Mouse (Mus musculus): ENCODE measurements around the gene Aldh3b1. TPM values are rescaled to one million over a fixed set of nuclear protein-coding genes. Genes with fewer than 3 reads are reported as not detected.

Gene Aldh3b1
- total and polyA plus RNA-seq, 3 experiments, result 26.6 to 188 (median 136) TPM

DNA sequence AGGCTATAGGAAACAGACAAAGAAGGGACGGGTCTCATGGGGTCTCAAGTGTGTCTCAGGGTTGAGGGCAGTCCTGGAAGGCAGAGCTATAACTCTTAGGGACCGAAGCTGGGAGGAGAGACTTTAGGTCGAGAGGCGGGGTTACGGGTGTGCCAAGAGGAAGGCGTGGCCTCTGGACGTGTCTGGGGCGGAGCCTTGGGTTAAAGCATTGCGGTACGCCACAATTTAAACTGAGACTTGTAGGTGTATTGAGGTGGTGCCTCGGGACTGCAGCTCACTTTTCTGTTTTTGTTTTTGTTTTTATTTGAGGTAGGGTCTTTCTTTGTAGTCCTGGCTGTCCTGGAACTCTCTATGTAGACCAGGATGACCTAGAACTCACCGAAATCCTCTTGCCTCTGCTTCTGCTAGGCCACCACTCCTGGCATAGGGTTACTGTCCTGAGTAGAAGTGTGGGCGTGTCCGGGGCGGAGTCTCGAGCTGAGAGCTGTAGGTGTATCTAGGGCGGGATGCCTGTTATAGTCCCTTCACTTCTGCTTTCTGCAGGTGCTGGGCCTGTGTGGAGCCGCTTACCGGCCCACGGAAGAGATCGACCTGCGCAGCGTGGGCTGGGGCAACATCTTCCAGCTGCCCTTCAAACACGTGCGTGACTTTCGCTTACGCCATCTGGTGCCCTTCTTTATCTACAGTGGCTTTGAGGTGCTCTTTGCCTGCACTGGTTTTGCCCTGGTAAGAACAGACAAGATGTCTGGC, 13.6 kb upstream of the Aldh3b1 start:
- DNase-seq, result no peak

DNA sequence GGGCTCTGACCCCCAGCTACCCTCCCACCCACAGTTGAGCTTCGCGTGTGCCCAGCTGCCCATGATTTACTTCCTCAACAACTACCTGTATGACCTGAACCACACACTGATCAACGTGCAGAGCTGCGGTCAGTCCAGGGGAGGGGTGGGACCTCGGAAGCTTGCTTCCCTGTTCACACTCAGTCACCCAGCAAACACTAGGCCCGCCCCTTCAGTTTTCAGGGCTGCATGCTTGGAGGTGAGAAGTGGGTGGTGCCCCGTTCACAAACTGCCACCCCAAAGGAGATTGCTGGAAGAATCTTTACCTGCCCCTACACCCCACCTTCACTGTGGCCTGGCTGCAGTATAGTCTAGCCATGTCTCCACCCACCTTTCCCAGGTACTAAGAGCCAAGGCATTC, 12.7 kb upstream of the Aldh3b1 start:
- no peak for DNase-seq

- DNase-seq, result peak; percentile 79
These were observed 6.6 kb upstream of the Aldh3b1 start for GRCm38 (mm10) chr19:3935896-3936850.

DNA sequence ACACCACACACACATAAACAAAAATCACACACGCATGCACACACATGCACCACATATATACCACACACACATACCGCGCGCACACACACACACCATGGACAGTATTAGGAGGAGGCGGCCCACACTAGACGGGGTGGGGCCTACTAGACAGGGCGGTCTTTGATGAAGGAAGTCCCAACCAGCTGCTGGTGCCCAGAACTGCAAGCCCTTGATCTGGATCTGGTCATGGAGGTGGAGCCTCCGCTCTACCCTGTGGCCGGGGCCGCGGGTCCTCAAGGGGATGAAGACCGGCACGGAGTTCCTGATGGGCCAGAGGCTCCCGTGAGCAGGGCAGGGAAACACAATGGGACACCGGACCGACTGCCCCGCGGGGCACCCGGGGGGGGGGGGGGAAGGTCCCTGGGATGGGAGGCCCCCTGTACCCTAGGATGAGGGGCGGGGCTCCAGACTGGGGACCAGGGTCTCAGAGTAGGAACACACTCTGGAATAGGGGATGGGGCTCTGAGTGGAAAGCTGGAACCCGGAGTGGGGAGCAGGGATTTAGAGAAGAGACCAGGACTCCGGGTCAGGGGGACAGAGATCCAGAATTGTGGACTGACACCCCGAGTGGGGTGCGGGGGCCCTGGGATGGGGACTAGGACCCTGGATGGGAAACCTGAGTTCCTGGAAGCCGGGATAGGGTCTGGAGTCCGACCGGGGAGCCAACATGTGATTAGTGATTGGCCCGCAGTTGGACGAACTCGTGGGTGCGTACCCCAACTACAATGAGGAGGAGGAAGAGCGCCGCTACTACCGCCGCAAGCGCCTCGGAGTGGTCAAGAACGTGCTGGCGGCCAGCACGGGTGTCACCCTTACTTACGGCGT, 5.7 kb upstream of the Aldh3b1 start, which contains the start of gene Unc93b1:
Gene Unc93b1, plus strand, starts transcription at position 155 of the 864 bp plus-strand sequence.
- peak; percentile 92 for DNase-seq

- no peak for DNase-seq
These were observed 2.1 kb upstream of the Aldh3b1 start for GRCm38 (mm10) chr19:3931716-3932115.

DNA sequence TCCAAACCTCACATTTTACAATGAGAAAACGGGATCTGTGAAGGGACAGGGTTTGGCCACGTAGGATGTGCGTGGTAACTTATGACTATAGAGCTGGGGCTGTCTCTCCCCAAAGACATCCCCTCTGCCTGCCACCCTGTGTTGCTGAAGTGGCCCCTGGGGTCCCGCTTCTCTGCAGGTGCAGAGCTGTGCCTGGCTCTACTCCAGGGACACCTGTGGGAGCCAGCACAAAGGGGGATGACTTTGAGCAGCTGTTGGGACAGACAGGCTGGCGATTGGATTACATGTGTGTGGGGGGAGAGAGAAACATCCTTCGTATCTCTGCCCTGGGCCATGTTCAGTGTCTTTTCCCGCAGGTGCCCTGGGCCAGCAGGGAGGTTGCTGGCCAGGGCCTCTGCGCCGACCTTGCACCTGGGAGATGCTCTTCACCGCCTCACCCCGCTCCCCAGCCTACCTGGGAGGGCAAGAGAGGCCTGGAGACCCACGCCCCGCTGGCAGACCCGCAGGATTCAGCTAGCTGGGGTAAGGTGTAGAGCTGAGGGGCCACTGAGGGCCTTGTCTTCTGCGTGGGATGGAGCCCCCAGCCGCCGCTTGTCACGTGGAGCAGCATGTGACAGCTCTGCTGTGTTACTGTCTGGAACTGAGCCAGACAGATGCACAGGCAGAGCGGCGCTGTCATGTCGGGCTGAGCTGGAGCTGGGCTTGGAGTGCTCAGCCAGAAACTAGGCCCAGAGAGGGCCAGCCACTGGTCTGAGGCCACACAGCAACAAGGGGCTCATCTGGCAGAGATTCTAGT, 852 bp upstream of the Aldh3b1 start:
- DNase-seq, result no peak

DNA sequence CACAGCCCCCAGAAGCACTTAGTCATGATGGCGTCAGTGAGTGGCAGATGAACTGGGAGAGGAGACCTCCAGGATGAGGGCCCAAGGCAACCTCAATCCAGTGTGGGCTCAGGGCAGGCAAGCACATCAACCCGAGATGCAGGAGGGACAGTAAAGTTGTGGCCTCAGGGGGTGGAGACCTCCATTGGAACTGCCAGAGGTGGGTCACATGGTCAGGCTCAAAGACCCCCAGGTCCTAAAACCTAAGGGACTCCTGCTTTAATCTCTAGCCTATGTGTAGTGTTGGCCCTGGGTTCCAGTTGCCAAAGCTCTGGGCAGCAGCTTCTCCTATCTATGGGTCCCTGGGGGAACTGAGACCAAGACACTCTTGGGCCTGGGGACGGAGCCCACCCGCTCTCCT, 829 bp downstream of the Aldh3b1 start:
- no peak for DNase-seq

DNA sequence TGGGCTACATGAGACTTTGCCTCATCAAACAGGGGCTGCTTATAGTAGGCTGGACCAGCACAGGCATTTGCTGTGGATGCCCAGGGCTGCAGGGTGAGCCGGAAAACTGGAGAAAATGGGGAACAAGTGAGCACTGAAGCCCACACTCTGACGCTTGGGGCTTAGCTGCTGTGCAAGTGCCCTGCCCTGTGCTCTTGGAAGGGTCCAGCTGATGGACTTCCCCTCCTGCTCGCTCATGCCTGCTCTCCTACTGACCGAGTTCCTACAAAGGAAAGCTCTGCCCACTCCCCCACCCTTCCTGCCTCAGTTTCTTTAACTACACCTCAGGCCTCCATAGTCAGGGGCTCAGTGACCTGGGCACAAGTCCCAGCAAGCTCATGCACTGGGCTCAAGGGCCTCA, 1.6 kb downstream of the Aldh3b1 start:
- no peak for DNase-seq

GRCm38 (mm10) chr19:3926685-3927084, 2.9 kb downstream of the Aldh3b1 start:
- no peak for DNase-seq

DNA sequence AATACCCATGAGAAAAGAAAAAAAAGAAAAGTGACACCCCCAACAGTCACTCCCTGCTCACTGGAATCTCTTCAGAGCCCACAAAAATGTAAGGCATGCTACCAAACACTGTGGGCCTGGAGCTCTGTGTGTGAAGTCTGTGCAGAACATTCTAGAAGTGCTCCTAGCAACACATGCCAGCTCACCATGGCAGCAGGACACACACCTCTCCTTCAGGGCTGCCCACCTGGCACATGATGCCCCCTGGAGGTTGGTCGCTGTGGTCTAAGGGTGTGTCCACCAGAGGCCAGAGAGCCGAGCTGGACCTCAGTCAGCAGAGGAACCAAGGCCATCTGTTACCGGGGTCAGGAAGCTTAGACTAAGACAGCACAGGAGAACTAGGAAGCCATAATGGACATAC, 3.3 kb downstream of the Aldh3b1 start:
- peak; percentile 54 for DNase-seq

DNA sequence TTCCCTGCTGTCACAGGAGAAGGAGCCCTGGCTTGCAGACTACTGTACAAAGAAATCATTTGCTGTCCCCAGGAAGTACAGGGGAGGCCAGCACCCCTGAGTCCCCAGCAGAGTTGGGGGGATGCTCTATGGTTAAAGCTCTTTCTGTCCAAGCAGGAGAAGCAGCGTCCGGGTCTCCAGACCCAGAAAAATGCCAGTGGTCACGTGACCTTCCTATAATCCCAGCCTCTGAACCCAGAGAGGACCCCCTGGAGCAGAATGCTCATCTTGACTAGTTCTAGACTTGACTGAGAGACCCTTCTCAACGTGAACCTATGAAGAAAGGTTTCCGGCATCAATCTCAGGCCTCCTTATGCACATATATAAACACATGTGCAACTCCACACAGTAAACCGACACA, 3.7 kb downstream of the Aldh3b1 start:
- DNase-seq, result no peak

- DNase-seq, result no peak
These were observed 4.7 kb downstream of the Aldh3b1 start for GRCm38 (mm10) chr19:3924868-3925267.

GRCm38 (mm10) chr19:3924190-3924589, 5.4 kb downstream of the Aldh3b1 start:
- peak; percentile 83 for DNase-seq

- DNase-seq, result no peak
These were observed 6.0 kb downstream of the Aldh3b1 start for GRCm38 (mm10) chr19:3923586-3923985.

- DNase-seq, result no peak
These were observed 6.8 kb downstream of the Aldh3b1 start for GRCm38 (mm10) chr19:3922661-3923371.

- DNase-seq, result peak; percentile 63
These were observed 9.7 kb downstream of the Aldh3b1 start for GRCm38 (mm10) chr19:3919928-3920327.

DNA sequence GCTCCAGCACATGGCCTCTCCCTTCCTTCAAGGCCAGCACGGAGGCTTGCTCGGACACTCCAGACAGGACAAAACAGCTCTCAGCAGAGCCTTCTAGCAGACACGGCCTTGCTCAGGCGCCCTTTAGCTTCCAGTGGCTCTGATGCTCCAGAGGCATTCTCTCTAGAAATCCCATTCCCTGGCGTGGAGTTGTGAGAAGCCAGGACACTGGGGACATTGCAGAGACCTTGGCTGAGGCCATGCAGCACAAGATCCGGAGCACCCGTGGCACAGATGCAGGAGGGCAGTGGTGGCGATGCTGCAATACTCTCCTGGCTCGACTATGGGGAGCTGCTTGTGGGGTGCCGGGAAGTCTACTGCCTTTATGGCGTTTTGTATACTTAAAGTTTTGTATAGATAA, 12.9 kb downstream of the Aldh3b1 start:
- DNase-seq, result no peak

DNA sequence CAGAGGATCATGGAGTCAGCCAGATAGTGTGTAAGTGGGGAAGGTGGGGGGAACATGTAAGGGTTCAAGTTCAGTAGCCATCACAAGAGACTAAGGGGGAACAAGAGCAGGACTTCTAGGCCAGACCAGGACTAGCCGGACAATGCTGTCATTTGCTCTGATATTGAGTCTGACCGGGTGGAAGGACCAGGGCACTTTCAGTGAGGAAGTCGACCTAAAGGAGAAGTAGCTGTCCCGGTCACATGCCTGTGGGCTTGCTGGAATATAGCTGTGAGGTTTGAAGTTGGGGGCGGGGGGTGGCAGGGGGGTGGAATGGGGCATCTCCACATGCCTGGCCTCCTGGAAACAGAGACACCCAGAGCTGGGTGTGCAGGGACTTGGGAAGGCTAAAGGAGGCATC, 15.1 kb downstream of the Aldh3b1 start:
- DNase-seq, result no peak

GRCm38 (mm10) chr19:3913692-3914091, 15.9 kb downstream of the Aldh3b1 start:
- no peak for DNase-seq

All from adrenal gland, adult 2 months (tissue).